Mouse (Mus musculus) subcutaneous adipose tissue, adult 2 months (tissue): ENCODE results near the gene Rhox4f. TPM values are rescaled to one million over a fixed set of nuclear protein-coding genes. Genes with fewer than 3 reads are reported as not detected.

Experiments
- polyA plus RNA-seq: library from polyadenylated mRNA; depleted of rRNA; stranded (reverse); fragments of >200 nt; gene quantifications from 2 replicates; pipeline ENCODE4 v1.2.3, GENCODE M21; 2012; ENCODE audit warnings: low replicate concordance; rRNA removed

Gene Rhox4f
- not detected in 2 replicates for polyA plus RNA-seq

GRCm38 (mm10) chrX:37607604-37608003, at the start of gene Rhox4f:
Gene Rhox4f (minus strand): TSS chrX:37607704.

GRCm38 (mm10) chrX:37651227-37651626, 43.7 kb upstream of the Rhox4f start, which contains the start of gene Rhox4g:
Gene Rhox4g (minus strand): TSS chrX:37651327.

GRCm38 (mm10) chrX:37643370-37643769, 35.9 kb upstream of the Rhox4f start, which contains the start of gene Rhox2g:
Gene Rhox2g (minus strand): TSS chrX:37643470.

GRCm38 (mm10) chrX:37628512-37628911, 21.0 kb upstream of the Rhox4f start, which contains the start of gene Rhox3g:
Gene Rhox3g (minus strand): TSS chrX:37628612.

GRCm38 (mm10) chrX:37580692-37581091, 26.8 kb downstream of the Rhox4f start, which contains the start of gene Rhox3f:
Gene Rhox3f (plus strand): TSS chrX:37580992.

GRCm38 (mm10) chrX:37571105-37571504, 36.4 kb downstream of the Rhox4f start, which contains the start of gene Rhox2f:
Gene Rhox2f (plus strand): TSS chrX:37571405.

GRCm38 (mm10) chrX:37557112-37557511, 50.4 kb downstream of the Rhox4f start, which contains the start of gene Rhox4e:
Gene Rhox4e (plus strand): TSS chrX:37557412.

Other genes with a start within 250 kb of the Rhox4f start
- not detected in 2 replicates for gene Rhox3a2, start 227.7 kb downstream of the Rhox4f start, polyA plus RNA-seq
- not detected in 2 replicates for gene Rhox4a2, start 216.9 kb downstream of the Rhox4f start, polyA plus RNA-seq
- gene Rhox2b, start 195.6 kb downstream of the Rhox4f start, polyA plus RNA-seq = not detected in 2 replicates
- gene Rhox4b, start 175.2 kb downstream of the Rhox4f start, polyA plus RNA-seq = not detected in 2 replicates
- not detected in 2 replicates for gene Rhox2c, start 154.0 kb downstream of the Rhox4f start, polyA plus RNA-seq
- gene Rhox3c, start 149.1 kb downstream of the Rhox4f start, polyA plus RNA-seq = not detected in 2 replicates
- not detected in 2 replicates for gene Rhox4c, start 127.4 kb downstream of the Rhox4f start, polyA plus RNA-seq
- not detected in 2 replicates for gene Rhox2d, start 114.3 kb downstream of the Rhox4f start, polyA plus RNA-seq
- not detected in 2 replicates for gene Rhox4d, start 93.3 kb downstream of the Rhox4f start, polyA plus RNA-seq
- not detected in 2 replicates for gene Rhox2e, start 77.3 kb downstream of the Rhox4f start, polyA plus RNA-seq
- not detected in 2 replicates for gene Rhox3e, start 65.7 kb downstream of the Rhox4f start, polyA plus RNA-seq
- not detected in 2 replicates for gene Rhox4e, start 50.3 kb downstream of the Rhox4f start, polyA plus RNA-seq
- gene Rhox2f, start 36.3 kb downstream of the Rhox4f start, polyA plus RNA-seq = not detected in 2 replicates
- not detected in 2 replicates for gene Rhox3f, start 26.7 kb downstream of the Rhox4f start, polyA plus RNA-seq
- not detected in 2 replicates for gene Rhox3g, start 20.9 kb upstream of the Rhox4f start, polyA plus RNA-seq
- not detected in 2 replicates for gene Rhox2g, start 35.8 kb upstream of the Rhox4f start, polyA plus RNA-seq
- gene Rhox4g, start 43.6 kb upstream of the Rhox4f start, polyA plus RNA-seq = not detected in 2 replicates
- gene Rhox3h, start 61.1 kb upstream of the Rhox4f start, polyA plus RNA-seq = not detected in 2 replicates
- gene Rhox2h, start 65.6 kb upstream of the Rhox4f start, polyA plus RNA-seq = not detected in 2 replicates
- not detected in 2 replicates for gene Rhox5, start 197.1 kb upstream of the Rhox4f start, polyA plus RNA-seq
- gene Rhox6, start 219.2 kb upstream of the Rhox4f start, polyA plus RNA-seq = not detected in 2 replicates
- not detected in 2 replicates for gene Rhox7a, start 224.0 kb upstream of the Rhox4f start, polyA plus RNA-seq